In the genomic region with DNA sequence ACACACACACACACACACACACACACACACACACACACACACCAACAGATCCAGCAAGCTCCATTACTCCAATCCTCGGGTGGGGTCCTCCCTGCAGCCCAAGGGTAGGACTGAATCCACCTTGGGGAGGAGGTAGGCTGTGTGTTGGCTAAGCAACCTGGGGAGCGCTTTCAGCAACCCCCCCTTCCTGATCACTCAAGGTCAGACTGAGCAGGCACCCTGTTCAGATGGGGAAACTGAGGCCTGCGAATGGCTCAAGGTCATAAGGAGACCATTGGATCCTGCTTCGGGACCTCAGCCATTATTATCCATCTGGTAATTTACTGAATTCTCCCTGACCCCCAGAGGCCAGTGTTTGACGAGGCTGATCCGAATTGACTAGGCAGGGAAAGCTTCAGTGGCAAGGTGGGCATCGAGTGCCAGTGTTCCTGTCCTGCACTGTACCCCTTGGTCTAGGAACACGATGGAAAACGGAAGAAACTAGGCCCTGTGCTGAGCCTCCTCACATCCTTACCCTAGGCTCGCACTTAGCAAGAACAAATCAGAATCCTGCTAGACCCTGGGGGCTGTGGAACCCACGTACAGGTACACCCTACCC, we compare ENCODE assay signal across 8 mouse cellular contexts. TPM values are rescaled to one million over a fixed set of nuclear protein-coding genes. Genes with fewer than 3 reads are reported as not detected.
DNase-seq lines count a peak whose midpoint lies in the region; ATAC-seq and TF ChIP-seq lines count a peak whose summit lies in the region.

No protein-coding gene starts in this region.

- no peaks in the 10 kb centered on the region for H3K27me3 ChIP-seq in megakaryocyte, embryonic 14.5 days (replicated peaks)
- H3K27me3 ChIP-seq in limb, embryonic 14.5 days (ENCODE audit: control insufficient read depth, insufficient read depth, low read length): no peaks in the 10 kb centered on the region
- no peaks in the 10 kb centered on the region for H3K27me3 ChIP-seq in stomach, embryonic 15.5 days (replicated peaks)

- H3K36me3 ChIP-seq in megakaryocyte, embryonic 14.5 days (replicated peaks; ENCODE audit: low read length): peaks cover 79% of the 10 kb centered on the region
- peaks cover 16% of the 10 kb centered on the region for H3K36me3 ChIP-seq in limb, embryonic 14.5 days (ENCODE audit: control insufficient read depth, insufficient read depth, low read length)
- H3K36me3 ChIP-seq in stomach, embryonic 15.5 days: peaks cover 6% of the 10 kb centered on the region; the same call in 1 of the 2 replicates

- peak overlapping the region; percentile 33; the same call in 1 of the 2 replicates for H3K27ac ChIP-seq in limb, embryonic 14.5 days (replicated peaks; ENCODE audit: low read depth, low read length)
- peak overlapping the region; percentile 40 for H3K27ac ChIP-seq in stomach, embryonic 15.5 days

- WGBS in limb, embryonic 14.5 days: 31% methylated on average over 11 of the region's 11 CpGs
- WGBS in stomach, embryonic 15.5 days: 40% methylated on average over 11 of the region's 11 CpGs

- ATAC-seq in megakaryocyte, adult 5-6 weeks (ENCODE audit: poor library complexity, severe bottlenecking): no peak
- no peak for ATAC-seq in limb, embryonic 14.5 days (ENCODE audit: low FRiP score, low read depth)
- ATAC-seq in stomach, embryonic 15.5 days (ENCODE audit: insufficient read depth, low FRiP score, low read depth): no peak

- H3K4me3 ChIP-seq in megakaryocyte, embryonic 14.5 days (replicated peaks): peak overlapping the region; percentile 95
- peak overlapping the region; percentile 64 for H3K4me3 ChIP-seq in limb, embryonic 14.5 days (replicated peaks; ENCODE audit: low read length)
- peak overlapping the region; percentile 72 for H3K4me3 ChIP-seq in stomach, embryonic 15.5 days (replicated peaks)

- H3K9ac ChIP-seq in limb, embryonic 14.5 days (ENCODE audit: low read depth, low read length, severe bottlenecking): peak overlapping the region; percentile 84
- H3K9ac ChIP-seq in stomach, embryonic 15.5 days: peak overlapping the region; percentile 50

- TF ChIP-seq POLR2A in limb, embryonic 14.5 days (IDR thresholded peaks at IDR 0.05; ENCODE audit: borderline replicate concordance, extremely low read depth, insufficient read depth, insufficient read length): no peak

- H3K4me2 ChIP-seq in limb, embryonic 14.5 days (replicated peaks; ENCODE audit: low read depth, low read length, severe bottlenecking): peak overlapping the region; percentile 90
- H3K4me2 ChIP-seq in stomach, embryonic 15.5 days: peak overlapping the region; percentile 65

- DNase-seq in cerebellum, adult 11-12 months: peak; percentile 62
- no peak for DNase-seq in cerebellum, postnatal 4 days (ENCODE audit: low spot score in 2 of 2)
- DNase-seq in limb, embryonic 14.5 days (ENCODE audit: low spot score): no peak
- DNase-seq in gastrocnemius, postnatal 10 days: no peak
- DNase-seq in gastrocnemius, postnatal 25 days: no peak

- H3K9me3 ChIP-seq in megakaryocyte, embryonic 14.5 days: no peaks in the 10 kb centered on the region
- no peaks in the 10 kb centered on the region for H3K9me3 ChIP-seq in limb, embryonic 14.5 days (ENCODE audit: control insufficient read depth, low read length)
- H3K9me3 ChIP-seq in stomach, embryonic 15.5 days: no peaks in the 10 kb centered on the region

- peaks cover 93% of the 10 kb centered on the region for H3K4me1 ChIP-seq in megakaryocyte, embryonic 14.5 days
- H3K4me1 ChIP-seq in limb, embryonic 14.5 days (ENCODE audit: control insufficient read depth, insufficient read depth, low read length): peaks cover 62% of the 10 kb centered on the region
- H3K4me1 ChIP-seq in stomach, embryonic 15.5 days: peaks cover 65% of the 10 kb centered on the region

RNA-seq across cellular contexts. Expression of a gene that starts 1.2 kb away (rescaled TPM):
- polyA plus RNA-seq in megakaryocyte, embryonic 14.5 days (2012; ENCODE audit: insufficient read depth, low replicate concordance): 149 and 562 TPM in 2 replicates
- 0.80 and 0.85 TPM in 2 replicates for total RNA-seq in megakaryocyte, adult 5-6 weeks (2015)
- total RNA-seq in megakaryocyte, adult 5-6 weeks (2017): 0.04 and 0.41 TPM in 2 replicates
- polyA plus RNA-seq in limb, embryonic 14.5 days (2012; rRNA removed): 78.7 and 115 TPM in 2 replicates
- polyA plus RNA-seq in limb, embryonic 14.5 days (2014; fragmentation: Nextera tagmentation; extraction: Ambion mirVana): 19.1 and 28.0 TPM in 2 replicates
- 15.9 and 16.2 TPM in 2 replicates for polyA plus RNA-seq in stomach, embryonic 15.5 days (2015; fragmentation: Nextera tagmentation; extraction: Ambion mirVana)
- 10 to 100 TPM; 58.6 to 71.8 TPM for total RNA-seq in gastrocnemius, postnatal 10 days (2021)
- 10 to 100 TPM; 64.7 to 82.3 TPM for total RNA-seq in gastrocnemius, postnatal 25 days (2021)

Comparison
In these comparisons a context has a peak if more than half of its experiments do, and no peak if none do; other contexts are left out.
1. RNA of a gene that starts 1.2 kb away (total RNA-seq): 64.7 to 82.3 TPM in gastrocnemius, postnatal 25 days and 58.6 to 71.8 TPM in gastrocnemius, postnatal 10 days; 0.04 to 0.85 TPM in megakaryocyte, adult 5-6 weeks; every median in the first group is over 10 times any median in the second.
2. Peak in every context shown above with its lines, with median percentiles within 50 percentile points of each other: H3K4me3 ChIP-seq.